Mouse (Mus musculus): ENCODE measurements at regions not wholly inside any gene's neighbourhood (a gene's known extent, or its start where the extent isn't known, plus 50 kb on each side); places are given as distances from the start of the nearest gene placed in this dataset.

GRCm38 (mm10) chr10:42131798-42132197, 113.6 kb upstream of the Armc2 start:
- intact Hi-C loops (cut with DNase I), result no loop called here
- DNase-seq (ENCODE audit: low spot score in 2 of 2), result no peak

GRCm38 (mm10) chr10:42131298-42131697, 113.1 kb upstream of the Armc2 start:
- intact Hi-C loops (cut with DNase I), result no loop called here
- no peak for DNase-seq (ENCODE audit: low spot score in 2 of 2)

GRCm38 (mm10) chr10:42127865-42128419, 109.7 kb upstream of the Armc2 start:
- DNase-seq (ENCODE audit: low spot score in 2 of 2), result no peak

GRCm38 (mm10) chr10:42126816-42127215, 108.6 kb upstream of the Armc2 start:
- DNase-seq (ENCODE audit: low spot score in 2 of 2), result no peak
- intact Hi-C loops (cut with DNase I), result no loop called here

More at GRCm38 (mm10) chr10:42127865-42128419, 109.7 kb upstream of the Armc2 start:
- intact Hi-C loops (cut with DNase I), result no loop called here

- intact Hi-C loops (cut with DNase I), result no loop called here
- DNase-seq (ENCODE audit: low spot score in 2 of 2), result no peak
Measured at GRCm38 (mm10) chr10:42122768-42123635, 104.8 kb upstream of the Armc2 start.

GRCm38 (mm10) chr10:42121984-42122383, 103.7 kb upstream of the Armc2 start:
- intact Hi-C loops (cut with DNase I), result no loop called here
- no peak for DNase-seq (ENCODE audit: low spot score in 2 of 2)

- intact Hi-C loops (cut with DNase I), result no loop called here
- no peak for DNase-seq (ENCODE audit: low spot score in 2 of 2)
Measured at GRCm38 (mm10) chr10:42119326-42119725, 101.1 kb upstream of the Armc2 start.

- intact Hi-C loops (cut with DNase I), result no loop called here
- no peak for DNase-seq (ENCODE audit: low spot score in 2 of 2)
Measured at GRCm38 (mm10) chr10:42118361-42119188, 100.3 kb upstream of the Armc2 start.

- DNase-seq (ENCODE audit: low spot score in 2 of 2), result no peak
- intact Hi-C loops (cut with DNase I), result no loop called here
Measured at GRCm38 (mm10) chr10:42117523-42117922, 99.3 kb upstream of the Armc2 start.

GRCm38 (mm10) chr10:42115920-42116298, 97.7 kb upstream of the Armc2 start:
- intact Hi-C loops (cut with DNase I), result no loop called here
- no peak for DNase-seq (ENCODE audit: low spot score in 2 of 2)

- intact Hi-C loops (cut with DNase I), result no loop called here
- no peak for DNase-seq (ENCODE audit: low spot score in 2 of 2)
Measured at GRCm38 (mm10) chr10:42115224-42115919, 97.1 kb upstream of the Armc2 start.

- intact Hi-C loops (cut with DNase I), result no loop called here
- DNase-seq (ENCODE audit: low spot score in 2 of 2), result no peak
Measured at GRCm38 (mm10) chr10:42110704-42111103, 92.5 kb upstream of the Armc2 start.

GRCm38 (mm10) chr10:42108294-42109014, 90.2 kb upstream of the Armc2 start:
- no peak for DNase-seq (ENCODE audit: low spot score in 2 of 2)
- intact Hi-C loops (cut with DNase I), result no loop called here

GRCm38 (mm10) chr10:42107437-42108293, 89.4 kb upstream of the Armc2 start:
- DNase-seq (ENCODE audit: low spot score in 2 of 2), result no peak
- intact Hi-C loops (cut with DNase I), result no loop called here

- DNase-seq (ENCODE audit: low spot score in 2 of 2), result no peak
- intact Hi-C loops (cut with DNase I), result no loop called here
Measured at GRCm38 (mm10) chr10:42106611-42107010, 88.4 kb upstream of the Armc2 start.

GRCm38 (mm10) chr10:42105083-42105482, 86.8 kb upstream of the Armc2 start:
- DNase-seq (ENCODE audit: low spot score in 2 of 2), result no peak
- intact Hi-C loops (cut with DNase I), result no loop called here

GRCm38 (mm10) chr10:42102320-42102719, 84.1 kb upstream of the Armc2 start:
- DNase-seq (ENCODE audit: low spot score in 2 of 2), result no peak
- intact Hi-C loops (cut with DNase I), result no loop called here

GRCm38 (mm10) chr10:42101096-42101495, 82.9 kb upstream of the Armc2 start:
- intact Hi-C loops (cut with DNase I), result no loop called here
- no peak for DNase-seq (ENCODE audit: low spot score in 2 of 2)

Measured in left cerebral cortex, postnatal 36 days (tissue).